Mouse (Mus musculus): Measurements from ENCODE around the gene Dffb. TPM values are rescaled to one million over a fixed set of nuclear protein-coding genes. Genes with fewer than 3 reads are reported as not detected.

Dffb gene
- total and polyA plus RNA-seq, 2 experiments = 1.8 to 5.9 TPM

DNA sequence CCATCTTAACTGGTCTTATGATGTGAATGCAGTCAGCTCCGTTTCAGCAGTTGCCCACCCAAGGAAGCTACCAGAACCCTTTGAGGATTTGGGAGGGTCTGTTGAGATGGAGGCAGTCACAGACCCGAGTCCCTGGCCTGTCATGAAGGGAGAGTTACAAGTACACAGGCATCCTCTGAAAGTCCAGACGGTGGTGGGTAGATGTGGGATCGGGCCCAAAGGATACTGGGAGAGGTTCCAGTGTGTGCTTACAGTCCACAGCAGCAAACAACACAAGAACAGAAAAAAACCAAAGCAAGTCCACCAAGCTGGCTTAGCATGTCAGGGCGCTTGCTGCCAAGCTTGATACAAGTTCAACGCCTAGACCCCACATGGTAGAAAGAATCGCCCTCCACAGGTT lies 12.3 kb downstream of the Dffb start:
- H3K79me2 ChIP-seq (ENCODE audit: control insufficient read depth, insufficient read depth, low read length) = peaks cover 4% of the 10 kb centered on the region; the same call in 1 of the 2 replicates
- H3K9ac ChIP-seq (ENCODE audit: low read depth, low read length) = no peak overlapping the region
- no peaks in the 10 kb centered on the region for H3K27me3 ChIP-seq (ENCODE audit: control insufficient read depth, insufficient read depth, low read length)
- H3K4me3 ChIP-seq (ENCODE audit: insufficient read depth, low read depth, low read length) = no peak overlapping the region
- TF ChIP-seq CTCF (IDR thresholded peaks at IDR 0.05; ENCODE audit: low read depth, low read length) (no peak), POLR2A (IDR thresholded peaks at IDR 0.05; ENCODE audit: extremely low read depth, insufficient read depth, low read length) (no peak)
- H3K36me3 ChIP-seq (ENCODE audit: control insufficient read depth, insufficient read depth, low read length) = peaks cover 8% of the 10 kb centered on the region; the same call in 1 of the 2 replicates
- WGBS = 80% methylated on average over 7 of the region's 7 CpGs
- DNase-seq (ENCODE audit: extremely low read depth, low read depth, low spot score) = no peak
- H3K27ac ChIP-seq (replicated peaks; ENCODE audit: insufficient read depth, low read depth, low read length) = no peak overlapping the region
- peaks cover 4% of the 10 kb centered on the region; the same call in 1 of the 2 replicates for H3K4me1 ChIP-seq (ENCODE audit: control insufficient read depth, insufficient read depth, low read length)

DNA sequence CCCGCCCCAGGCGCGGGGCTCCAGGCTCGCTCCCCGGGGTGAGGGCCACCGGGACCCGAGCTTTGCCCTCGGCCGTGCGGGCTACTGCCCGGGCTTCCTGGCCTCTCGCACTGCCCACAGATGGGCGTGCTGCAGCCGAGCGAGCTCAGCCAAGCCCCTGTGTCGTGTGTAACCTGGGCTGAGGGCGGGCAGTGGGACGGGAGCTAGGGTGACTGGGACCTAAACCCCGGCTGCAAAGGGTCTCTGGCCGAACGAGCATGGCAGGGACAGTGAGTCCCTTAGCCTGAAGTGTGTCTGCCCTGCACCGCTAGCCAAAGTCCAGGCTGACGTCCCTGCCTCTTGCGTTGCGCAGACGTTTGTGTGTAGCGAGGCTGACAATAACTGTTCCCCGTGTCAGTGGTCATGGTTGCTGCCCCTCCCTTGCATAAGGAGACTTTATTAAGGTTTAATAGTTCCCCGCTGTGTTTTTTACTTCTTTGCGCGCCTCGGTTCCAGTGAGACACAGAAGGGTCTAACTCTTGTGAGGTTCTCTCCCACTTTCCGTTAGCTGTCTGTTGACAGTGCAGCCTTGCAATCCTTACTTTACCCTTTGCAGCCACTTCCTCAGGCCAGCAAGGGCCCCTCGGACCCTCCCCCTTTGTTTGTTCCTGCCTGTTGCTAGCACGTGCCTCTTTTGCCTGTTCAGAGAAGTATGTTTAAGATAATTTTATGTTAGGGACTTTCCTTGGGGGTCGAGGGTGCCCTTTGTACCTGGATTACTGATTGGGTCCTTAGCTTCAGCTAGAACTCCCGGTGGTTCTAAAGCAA lies 17.3 kb downstream of the Dffb start:
- H3K36me3 ChIP-seq (ENCODE audit: control insufficient read depth, insufficient read depth, low read length) = peaks cover 5% of the 10 kb centered on the region; the same call in 1 of the 2 replicates
- DNase-seq (ENCODE audit: extremely low read depth, low read depth, low spot score) = peak; percentile 76
- peak overlapping the region; percentile 89 for H3K4me3 ChIP-seq (ENCODE audit: insufficient read depth, low read depth, low read length)
- H3K79me2 ChIP-seq (ENCODE audit: control insufficient read depth, insufficient read depth, low read length) = peaks cover 4% of the 10 kb centered on the region; the same call in 1 of the 2 replicates
- peaks cover 4% of the 10 kb centered on the region; the same call in 1 of the 2 replicates for H3K4me1 ChIP-seq (ENCODE audit: control insufficient read depth, insufficient read depth, low read length)
- no peaks in the 10 kb centered on the region for H3K27me3 ChIP-seq (ENCODE audit: control insufficient read depth, insufficient read depth, low read length)
- TF ChIP-seq POLR2A (IDR thresholded peaks at IDR 0.05; ENCODE audit: extremely low read depth, insufficient read depth, low read length) = 0 out of 2 replicates have a peak, but pooled peaks have one; percentile 48
- no peak for TF ChIP-seq CTCF (IDR thresholded peaks at IDR 0.05; ENCODE audit: low read depth, low read length)
- peak overlapping the region; percentile 94 for H3K27ac ChIP-seq (replicated peaks; ENCODE audit: insufficient read depth, low read depth, low read length)
- WGBS = under 1% methylated on average over 37 of the region's 37 CpGs
- H3K9ac ChIP-seq (ENCODE audit: low read depth, low read length) = peak overlapping the region; percentile 95

DNA sequence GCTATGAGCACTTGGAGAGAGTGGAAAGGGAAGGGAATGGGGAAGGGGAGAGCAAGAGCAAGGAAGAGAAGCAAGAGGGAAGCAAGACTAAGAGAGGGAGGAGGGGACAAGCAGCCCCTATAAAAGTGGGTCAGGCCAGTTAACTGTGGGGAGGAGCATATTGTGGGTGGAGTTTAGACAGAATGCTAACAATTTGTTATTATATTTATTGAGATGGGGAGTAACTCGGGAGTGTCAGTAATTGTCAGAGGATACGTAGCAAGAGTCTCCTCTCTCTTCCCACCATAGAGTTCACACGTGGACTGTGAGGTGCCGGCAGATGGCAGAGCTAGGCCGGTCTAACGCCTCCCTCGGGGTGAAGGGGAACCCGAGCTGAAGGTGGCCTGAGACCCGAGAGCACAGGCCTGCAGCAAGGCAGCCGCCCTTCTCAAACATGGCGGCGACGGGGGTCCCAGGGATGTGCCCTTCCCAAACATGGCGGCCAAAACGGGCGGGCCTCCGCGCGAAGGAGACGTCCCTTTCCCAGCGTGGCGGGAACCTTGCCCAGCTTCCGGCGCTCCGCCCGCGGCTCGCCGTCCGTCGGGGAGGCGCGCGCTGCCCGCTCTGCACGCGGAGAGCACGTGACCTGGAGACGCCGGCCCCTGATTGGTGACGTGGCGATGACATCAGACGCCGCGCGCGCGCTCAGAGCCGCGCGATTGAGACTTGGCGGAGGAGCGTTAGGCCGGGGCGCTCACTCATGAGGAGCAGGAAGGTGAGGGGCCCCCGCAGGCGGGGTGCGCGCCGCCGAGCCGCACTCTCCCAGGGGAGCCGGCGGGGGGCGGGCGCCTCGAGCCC lies 18.1 kb downstream of the Dffb start, which contains the start of gene A430005L14Rik:
TSS of gene A430005L14Rik (plus strand) at position 669 of the 837 bp plus-strand sequence.
- H3K9ac ChIP-seq (ENCODE audit: low read depth, low read length) = peak within 1 kb of the TSS; percentile 95
- peak within 1 kb of the TSS; percentile 94 for H3K27ac ChIP-seq (replicated peaks; ENCODE audit: insufficient read depth, low read depth, low read length)
- peak; percentile 82 for DNase-seq (ENCODE audit: extremely low read depth, low read depth, low spot score)
- H3K79me2 ChIP-seq (ENCODE audit: control insufficient read depth, insufficient read depth, low read length) = peaks cover 4% of the 10 kb centered on the region; the same call in 1 of the 2 replicates
- 2% methylated on average over 66 of the region's 67 CpGs for WGBS
- peaks cover 5% of the 10 kb centered on the region; the same call in 1 of the 2 replicates for H3K36me3 ChIP-seq (ENCODE audit: control insufficient read depth, insufficient read depth, low read length)
- peaks cover 3% of the 10 kb centered on the region; the same call in 1 of the 2 replicates for H3K27me3 ChIP-seq (ENCODE audit: control insufficient read depth, insufficient read depth, low read length)
- TF ChIP-seq CTCF (IDR thresholded peaks at IDR 0.05; ENCODE audit: low read depth, low read length) = no peak
- peak; percentile 70 for TF ChIP-seq POLR2A (IDR thresholded peaks at IDR 0.05; ENCODE audit: extremely low read depth, insufficient read depth, low read length)
- peaks cover 4% of the 10 kb centered on the region; the same call in 1 of the 2 replicates for H3K4me1 ChIP-seq (ENCODE audit: control insufficient read depth, insufficient read depth, low read length)
- peak within 1 kb of the TSS; percentile 89 for H3K4me3 ChIP-seq (ENCODE audit: insufficient read depth, low read depth, low read length)

DNA sequence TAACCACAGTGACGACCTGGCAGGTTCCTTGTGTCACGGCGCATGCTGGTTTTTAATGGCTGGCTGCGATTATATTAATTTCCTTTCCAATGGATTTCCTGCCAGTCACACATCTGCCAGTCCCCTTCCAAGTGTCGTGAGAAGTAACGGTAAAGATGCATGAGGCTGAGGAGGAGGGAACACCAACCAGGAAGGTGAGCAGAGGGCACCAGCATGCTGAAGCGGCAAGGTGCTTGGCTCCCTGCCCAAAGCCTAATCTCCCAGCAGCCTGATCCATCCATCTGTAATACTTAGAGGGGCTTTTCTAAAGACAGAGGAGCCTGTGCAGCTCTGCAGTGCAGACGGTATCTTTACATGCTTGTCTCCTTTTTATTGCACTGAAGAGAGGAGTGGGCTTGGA lies 19.3 kb downstream of the Dffb start:
- DNase-seq (ENCODE audit: extremely low read depth, low read depth, low spot score) = no peak
- no peak overlapping the region for H3K27ac ChIP-seq (replicated peaks; ENCODE audit: insufficient read depth, low read depth, low read length)
- H3K36me3 ChIP-seq (ENCODE audit: control insufficient read depth, insufficient read depth, low read length) = no peaks in the 10 kb centered on the region
- no peak for TF ChIP-seq CTCF (IDR thresholded peaks at IDR 0.05; ENCODE audit: low read depth, low read length)
- TF ChIP-seq POLR2A (IDR thresholded peaks at IDR 0.05; ENCODE audit: extremely low read depth, insufficient read depth, low read length) = no peak
- WGBS = 87% methylated on average over 8 of the region's 8 CpGs
- peaks cover 4% of the 10 kb centered on the region; the same call in 1 of the 2 replicates for H3K4me1 ChIP-seq (ENCODE audit: control insufficient read depth, insufficient read depth, low read length)
- H3K9ac ChIP-seq (ENCODE audit: low read depth, low read length) = no peak overlapping the region
- peaks cover 4% of the 10 kb centered on the region; the same call in 1 of the 2 replicates for H3K79me2 ChIP-seq (ENCODE audit: control insufficient read depth, insufficient read depth, low read length)
- H3K4me3 ChIP-seq (ENCODE audit: insufficient read depth, low read depth, low read length) = no peak overlapping the region
- H3K27me3 ChIP-seq (ENCODE audit: control insufficient read depth, insufficient read depth, low read length) = peaks cover 3% of the 10 kb centered on the region; the same call in 1 of the 2 replicates

DNA sequence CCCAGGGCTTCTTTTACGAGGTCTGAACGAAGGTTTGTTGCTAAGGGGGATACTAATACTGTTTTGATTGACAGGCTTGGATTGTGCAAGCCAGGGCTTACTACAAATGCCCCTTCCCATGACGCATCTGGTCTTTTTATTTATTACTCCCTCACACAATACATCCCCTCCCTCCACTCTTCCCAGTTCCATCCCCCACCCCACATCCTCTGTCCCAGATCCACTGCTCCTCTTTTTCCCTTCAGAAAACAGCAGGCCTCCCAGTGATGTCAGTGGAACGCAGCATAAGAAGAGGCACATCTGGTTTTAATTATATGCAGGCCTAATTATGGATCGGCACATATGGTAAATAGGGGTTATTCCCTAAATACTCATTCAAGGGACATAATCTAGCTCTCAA lies 23.2 kb downstream of the Dffb start:
- H3K27me3 ChIP-seq (ENCODE audit: control insufficient read depth, insufficient read depth, low read length) = peaks cover 9% of the 10 kb centered on the region
- H3K9ac ChIP-seq (ENCODE audit: low read depth, low read length) = no peak overlapping the region
- H3K4me1 ChIP-seq (ENCODE audit: control insufficient read depth, insufficient read depth, low read length) = no peaks in the 10 kb centered on the region
- TF ChIP-seq POLR2A (IDR thresholded peaks at IDR 0.05; ENCODE audit: extremely low read depth, insufficient read depth, low read length) = no peak
- TF ChIP-seq CTCF (IDR thresholded peaks at IDR 0.05; ENCODE audit: low read depth, low read length) = no peak
- H3K36me3 ChIP-seq (ENCODE audit: control insufficient read depth, insufficient read depth, low read length) = no peaks in the 10 kb centered on the region
- WGBS = 62% methylated on average over 5 of the region's 5 CpGs
- no peaks in the 10 kb centered on the region for H3K79me2 ChIP-seq (ENCODE audit: control insufficient read depth, insufficient read depth, low read length)
- DNase-seq (ENCODE audit: extremely low read depth, low read depth, low spot score) = no peak
- H3K4me3 ChIP-seq (ENCODE audit: insufficient read depth, low read depth, low read length) = no peak overlapping the region
- no peak overlapping the region for H3K27ac ChIP-seq (replicated peaks; ENCODE audit: insufficient read depth, low read depth, low read length)

Data from liver, adult 2 months (tissue).